Mouse (Mus musculus) thymus, postnatal 14 days (tissue): ENCODE measurements at regions not wholly inside any gene's neighbourhood (a gene's known extent, or its start where the extent isn't known, plus 50 kb on each side); places are given as distances from the start of the nearest gene placed in this dataset.

Experiments used
- DNase-seq: peaks from one replicate; pipeline ENCODE4 v3.0.0; 2021

- DNase-seq = peak; percentile 62
These were observed 195.7 kb downstream of the Rgs3 start for GRCm38 (mm10) chr4:62755237-62755900.

- DNase-seq = peak; percentile 71
These were observed 197.1 kb downstream of the Rgs3 start for GRCm38 (mm10) chr4:62756721-62757206.

- no peak for DNase-seq
These were observed 201.3 kb downstream of the Rgs3 start for GRCm38 (mm10) chr4:62760748-62761604.

GRCm38 (mm10) chr4:62761672-62762071 is 202.0 kb downstream of the Rgs3 start:
- peak; percentile 84 for DNase-seq

- peak; percentile 86 for DNase-seq
These were observed 201.4 kb upstream of the Zfp618 start for GRCm38 (mm10) chr4:62763990-62764389.

GRCm38 (mm10) chr4:62769469-62770234 is 195.7 kb upstream of the Zfp618 start:
- no peak for DNase-seq

GRCm38 (mm10) chr4:62775005-62775609 is 190.3 kb upstream of the Zfp618 start:
- DNase-seq = no peak

- no peak for DNase-seq
These were observed 188.5 kb upstream of the Zfp618 start for GRCm38 (mm10) chr4:62776881-62777280.

- DNase-seq = no peak
These were observed 187.9 kb upstream of the Zfp618 start for GRCm38 (mm10) chr4:62777436-62777835.

GRCm38 (mm10) chr4:62778621-62779020 is 186.8 kb upstream of the Zfp618 start:
- no peak for DNase-seq

GRCm38 (mm10) chr4:62780409-62780808 is 185.0 kb upstream of the Zfp618 start:
- peak; percentile 94 for DNase-seq

GRCm38 (mm10) chr4:62780837-62781236 is 184.5 kb upstream of the Zfp618 start:
- DNase-seq = peak; percentile 51

GRCm38 (mm10) chr4:62781309-62781800 is 184.0 kb upstream of the Zfp618 start:
- DNase-seq = peak; percentile 48

GRCm38 (mm10) chr4:62785711-62786110 is 179.7 kb upstream of the Zfp618 start:
- DNase-seq = no peak

GRCm38 (mm10) chr4:62789696-62790095 is 175.7 kb upstream of the Zfp618 start:
- no peak for DNase-seq

- peak; percentile 56 for DNase-seq
These were observed 171.8 kb upstream of the Zfp618 start for GRCm38 (mm10) chr4:62793582-62793981.

GRCm38 (mm10) chr4:62795538-62795937 is 169.8 kb upstream of the Zfp618 start:
- DNase-seq = peak; percentile 44

- DNase-seq = no peak
These were observed 165.4 kb upstream of the Zfp618 start for GRCm38 (mm10) chr4:62799923-62800322.

GRCm38 (mm10) chr4:62805841-62806240 is 159.5 kb upstream of the Zfp618 start:
- DNase-seq = peak; percentile 83

GRCm38 (mm10) chr4:62806786-62807185 is 158.6 kb upstream of the Zfp618 start:
- peak; percentile 68 for DNase-seq

- no peak for DNase-seq
These were observed 157.3 kb upstream of the Zfp618 start for GRCm38 (mm10) chr4:62807926-62808552.

- DNase-seq = no peak
These were observed 156.8 kb upstream of the Zfp618 start for GRCm38 (mm10) chr4:62808553-62808950.
